Mouse (Mus musculus) neural tube, embryonic 12.5 days (tissue): ENCODE data around the gene Gm33543. TPM values are rescaled to one million over a fixed set of nuclear protein-coding genes. Genes with fewer than 3 reads are reported as not detected.

Source experiments
- ATAC-seq: fragments of 200-750 bp; cut with Nextera tagmentation; 2 replicates; pipeline ENCODE4 v1.8.0; 2017; ENCODE audit warnings: low read depth, mild to moderate bottlenecking, moderate TSS enrichment, moderate library complexity; ENCODE audit not compliant: low FRiP score
- H3K27ac ChIP-seq: fragments of 300-500 bp; sonication (generic); 2 replicates; pipeline ENCODE4 v1.5.1; 2016
- H3K27me3 ChIP-seq: fragments of 300-500 bp; sonication (generic); replicated peaks from 2 replicates; pipeline ENCODE4 v1.6.1; 2016; ENCODE audit warnings: mild to moderate bottlenecking
- H3K36me3 ChIP-seq: fragments of 300-500 bp; sonication (generic); 2 replicates; pipeline ENCODE4 v1.6.1; 2016; ENCODE audit warnings: mild to moderate bottlenecking
- H3K4me1 ChIP-seq: fragments of 300-500 bp; sonication (generic); 2 replicates; pipeline ENCODE4 v1.6.1; 2016
- H3K4me2 ChIP-seq: fragments of 300-500 bp; sonication (generic); replicated peaks from 2 replicates; pipeline ENCODE4 v1.6.1; 2016; ENCODE audit warnings: mild to moderate bottlenecking
- H3K4me3 ChIP-seq: fragments of 300-500 bp; sonication (generic); 2 replicates; pipeline ENCODE4 v1.5.1; 2016
- H3K9ac ChIP-seq: fragments of 300-500 bp; sonication (generic); 2 replicates; pipeline ENCODE4 v1.6.1; 2016; ENCODE audit warnings: mild to moderate bottlenecking
- H3K9me3 ChIP-seq: fragments of 300-500 bp; sonication (generic); 2 replicates; pipeline ENCODE4 v1.6.1; 2016; ENCODE audit warnings: mild to moderate bottlenecking
- WGBS: fragments of 180-500 bp; shearing (Covaris S2); methylation state at CpG from one replicate; pipeline ENCODE4 v1.1.7; 2016; 5-methylcytosine and 5-hydroxymethylcytosine counted together
- polyA plus RNA-seq: library from polyadenylated mRNA; unstranded; fragments of >200 nt; fragmentation: Nextera tagmentation; extraction: Ambion mirVana; gene quantifications from 2 replicates; pipeline ENCODE4 v1.2.1, GENCODE M21; 2016

The Gm33543 gene
- polyA plus RNA-seq, 1 experiment from 2014 or later = not detected

GRCm38 (mm10) chr10:95858164-95858563 lies 15.4 kb upstream of the Gm33543 start:
- ATAC-seq = no peak
- Histone ChIP-seq H3K9me3 (no peaks in the 10 kb centered on the region), H3K4me2 (no peak overlapping the region), H3K36me3 (no peaks in the 10 kb centered on the region), H3K27ac (no peak overlapping the region), H3K4me3 (no peak overlapping the region), H3K9ac (no peak overlapping the region), H3K4me1 (no peaks in the 10 kb centered on the region), H3K27me3 (no peaks in the 10 kb centered on the region)
- 41% methylated on average over 2 of the region's 2 CpGs for WGBS

DNA sequence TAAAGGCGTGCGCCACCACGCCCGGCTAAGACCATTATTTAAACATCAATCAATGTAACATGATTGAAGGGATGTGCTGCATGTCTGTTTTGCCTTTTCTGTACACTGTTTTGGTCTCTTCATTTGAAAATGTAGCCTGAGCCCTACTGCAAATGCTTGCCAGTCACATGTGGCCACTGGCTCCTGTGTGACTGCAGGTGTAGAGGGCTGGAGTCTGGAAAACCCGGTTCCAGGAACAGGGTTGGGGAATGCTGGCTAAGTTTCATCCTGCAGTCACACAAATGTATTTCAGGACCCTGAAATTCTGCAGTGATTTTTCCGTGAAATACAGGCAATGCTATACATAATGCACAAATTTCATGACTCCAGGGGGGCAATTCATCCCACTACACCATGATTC lies 12.7 kb upstream of the Gm33543 start:
- Histone ChIP-seq H3K4me1 (no peaks in the 10 kb centered on the region), H3K9me3 (no peaks in the 10 kb centered on the region), H3K4me3 (no peak overlapping the region), H3K4me2 (no peak overlapping the region), H3K27ac (no peak overlapping the region), H3K27me3 (no peaks in the 10 kb centered on the region), H3K36me3 (no peaks in the 10 kb centered on the region), H3K9ac (no peak overlapping the region)
- ATAC-seq = no peak
- 86% methylated on average over 6 of the region's 6 CpGs for WGBS

DNA sequence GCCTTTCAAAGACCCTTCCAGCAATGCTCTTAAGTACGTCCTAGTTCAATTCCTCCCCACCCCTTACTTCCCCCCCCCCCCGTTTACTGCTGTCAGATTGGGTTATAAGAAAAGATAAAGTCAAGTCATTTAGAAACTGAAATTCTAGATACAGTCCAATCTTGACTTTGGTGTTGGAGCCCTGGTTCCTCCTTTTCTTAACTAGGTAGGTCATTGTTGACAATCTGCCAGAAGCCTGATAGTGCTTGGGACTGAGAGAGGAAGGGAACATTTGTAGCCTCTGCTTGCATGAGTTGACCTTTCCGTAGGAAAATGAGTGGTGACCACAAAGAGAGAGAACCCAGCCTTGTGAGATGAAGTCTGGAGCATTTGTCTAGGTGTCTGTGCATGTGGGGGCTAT lies 7.8 kb upstream of the Gm33543 start:
- no peak overlapping the region for H3K4me2 ChIP-seq
- no peak overlapping the region for H3K27ac ChIP-seq
- no peaks in the 10 kb centered on the region for H3K36me3 ChIP-seq
- no peaks in the 10 kb centered on the region for H3K9me3 ChIP-seq
- ATAC-seq = no peak
- no peak overlapping the region for H3K9ac ChIP-seq
- 87% methylated on average over 3 of the region's 3 CpGs for WGBS
- no peaks in the 10 kb centered on the region for H3K4me1 ChIP-seq
- no peaks in the 10 kb centered on the region for H3K27me3 ChIP-seq
- H3K4me3 ChIP-seq = no peak overlapping the region

GRCm38 (mm10) chr10:95846739-95847138 lies 4.0 kb upstream of the Gm33543 start:
- ATAC-seq = no peak
- no peak overlapping the region for H3K27ac ChIP-seq
- no peaks in the 10 kb centered on the region for H3K36me3 ChIP-seq
- H3K4me1 ChIP-seq = no peaks in the 10 kb centered on the region
- no peak overlapping the region for H3K9ac ChIP-seq
- H3K9me3 ChIP-seq = no peaks in the 10 kb centered on the region
- no peak overlapping the region for H3K4me3 ChIP-seq
- no peak overlapping the region for H3K4me2 ChIP-seq
- 85% methylated on average over 3 of the region's 3 CpGs for WGBS
- H3K27me3 ChIP-seq = no peaks in the 10 kb centered on the region

DNA sequence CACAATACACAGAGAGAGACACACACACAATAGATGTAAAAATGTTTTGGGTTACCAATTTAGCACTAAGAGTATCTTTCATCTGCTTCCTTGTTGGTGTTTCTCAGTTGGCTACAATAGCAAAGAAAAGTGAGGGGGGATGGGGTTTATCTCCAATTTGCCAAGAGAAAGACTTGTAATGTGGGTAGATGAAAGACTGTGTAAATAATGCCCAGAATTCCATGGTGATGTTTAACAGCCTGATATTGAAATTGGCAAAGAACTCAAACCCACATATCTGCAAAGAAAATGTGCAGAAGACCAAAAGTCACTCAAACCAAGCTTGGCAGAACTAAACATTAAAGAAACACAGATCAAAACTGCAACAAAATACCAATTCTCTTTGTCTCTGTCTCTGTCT lies 3.6 kb upstream of the Gm33543 start:
- H3K36me3 ChIP-seq = no peaks in the 10 kb centered on the region
- H3K27ac ChIP-seq = no peak overlapping the region
- H3K9ac ChIP-seq = no peak overlapping the region
- no peaks in the 10 kb centered on the region for H3K27me3 ChIP-seq
- H3K4me1 ChIP-seq = no peaks in the 10 kb centered on the region
- H3K4me3 ChIP-seq = no peak overlapping the region
- no peak for ATAC-seq
- no peaks in the 10 kb centered on the region for H3K9me3 ChIP-seq
- no peak overlapping the region for H3K4me2 ChIP-seq

GRCm38 (mm10) chr10:95843878-95844277 lies 1.1 kb upstream of the Gm33543 start:
- Histone ChIP-seq H3K36me3 (no peaks in the 10 kb centered on the region), H3K27ac (no peak overlapping the region), H3K27me3 (no peaks in the 10 kb centered on the region), H3K4me2 (no peak overlapping the region), H3K9me3 (no peaks in the 10 kb centered on the region), H3K4me1 (no peaks in the 10 kb centered on the region), H3K4me3 (no peak overlapping the region), H3K9ac (no peak overlapping the region)
- no peak for ATAC-seq
- WGBS = 84% methylated on average over 1 of the region's 1 CpGs

DNA sequence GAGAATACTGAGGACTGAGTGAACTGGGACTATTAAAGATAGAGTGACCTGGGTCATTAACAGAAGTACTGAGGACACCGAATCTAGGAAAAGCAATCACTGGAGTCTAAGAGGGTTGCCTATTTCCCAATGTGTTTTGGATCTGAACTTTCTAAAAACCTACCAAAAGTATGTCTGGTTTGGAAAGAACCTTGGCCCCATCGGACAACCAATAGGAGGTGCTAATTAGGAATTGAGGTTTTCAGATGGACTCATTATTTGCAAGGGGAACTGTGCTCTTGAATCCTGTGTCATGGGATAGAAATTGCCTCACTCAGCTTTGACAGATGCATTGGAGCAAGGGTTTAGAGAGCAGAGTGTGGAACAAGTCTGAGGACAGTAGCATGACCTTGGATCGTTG lies 1.5 kb downstream of the Gm33543 start:
- no peaks in the 10 kb centered on the region for H3K36me3 ChIP-seq
- no peak for ATAC-seq
- no peaks in the 10 kb centered on the region for H3K4me1 ChIP-seq
- no peak overlapping the region for H3K27ac ChIP-seq
- no peak overlapping the region for H3K4me2 ChIP-seq
- no peak overlapping the region for H3K9ac ChIP-seq
- no peaks in the 10 kb centered on the region for H3K27me3 ChIP-seq
- no peak overlapping the region for H3K4me3 ChIP-seq
- 95% methylated on average over 3 of the region's 3 CpGs for WGBS
- no peaks in the 10 kb centered on the region for H3K9me3 ChIP-seq

DNA sequence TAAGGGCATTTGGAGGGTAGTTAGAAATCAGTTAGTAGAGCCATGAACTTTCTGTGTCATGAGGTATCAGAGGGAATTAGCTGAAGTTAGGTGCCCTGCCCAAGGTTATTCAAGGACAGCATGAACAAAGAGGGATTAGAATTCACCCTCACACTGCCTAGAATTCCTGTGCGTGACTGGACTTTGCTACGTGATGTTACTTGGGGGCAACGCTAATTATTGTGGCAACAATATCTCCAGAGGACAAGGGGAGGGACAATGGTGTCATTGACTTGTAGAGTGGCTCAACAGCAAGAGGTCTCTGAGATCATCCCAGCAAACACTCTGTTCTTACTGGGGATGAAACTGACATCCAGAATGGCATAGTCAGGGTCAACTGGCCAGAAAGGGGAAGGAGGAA lies 2.9 kb downstream of the Gm33543 start:
- no peak for ATAC-seq
- no peak overlapping the region for H3K27ac ChIP-seq
- 73% methylated on average over 3 of the region's 3 CpGs for WGBS

DNA sequence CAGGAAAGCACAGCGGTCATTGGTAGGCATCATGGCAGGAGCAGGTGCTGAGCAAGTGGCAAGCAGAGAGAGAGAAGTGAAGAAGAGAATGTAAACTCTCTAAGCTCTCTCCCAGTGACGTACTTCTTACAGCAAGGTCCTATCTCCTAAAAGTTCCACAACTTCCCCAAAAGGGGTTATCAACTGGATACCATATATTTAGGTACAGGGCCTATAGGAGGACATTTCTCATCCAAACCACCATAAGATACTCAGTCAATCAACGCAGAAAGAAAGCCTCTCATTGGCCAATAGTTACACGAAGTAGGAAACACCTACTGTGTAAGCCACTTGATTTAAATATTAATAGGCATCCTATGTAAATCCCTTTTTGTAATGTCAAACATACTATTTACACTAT lies 3.7 kb downstream of the Gm33543 start:
- Histone ChIP-seq H3K4me3 (no peak overlapping the region), H3K27ac (no peak overlapping the region), H3K4me1 (no peaks in the 10 kb centered on the region), H3K36me3 (no peaks in the 10 kb centered on the region), H3K27me3 (no peaks in the 10 kb centered on the region), H3K9ac (no peak overlapping the region), H3K4me2 (no peak overlapping the region), H3K9me3 (no peaks in the 10 kb centered on the region)
- ATAC-seq = no peak
- WGBS = 88% methylated on average over 4 of the region's 4 CpGs

More for the DNA sequence above, 2.9 kb downstream of the Gm33543 start:
- Histone ChIP-seq H3K4me3 (no peak overlapping the region), H3K9me3 (no peaks in the 10 kb centered on the region), H3K4me1 (no peaks in the 10 kb centered on the region), H3K36me3 (no peaks in the 10 kb centered on the region), H3K4me2 (no peak overlapping the region), H3K9ac (no peak overlapping the region), H3K27me3 (no peaks in the 10 kb centered on the region)

DNA sequence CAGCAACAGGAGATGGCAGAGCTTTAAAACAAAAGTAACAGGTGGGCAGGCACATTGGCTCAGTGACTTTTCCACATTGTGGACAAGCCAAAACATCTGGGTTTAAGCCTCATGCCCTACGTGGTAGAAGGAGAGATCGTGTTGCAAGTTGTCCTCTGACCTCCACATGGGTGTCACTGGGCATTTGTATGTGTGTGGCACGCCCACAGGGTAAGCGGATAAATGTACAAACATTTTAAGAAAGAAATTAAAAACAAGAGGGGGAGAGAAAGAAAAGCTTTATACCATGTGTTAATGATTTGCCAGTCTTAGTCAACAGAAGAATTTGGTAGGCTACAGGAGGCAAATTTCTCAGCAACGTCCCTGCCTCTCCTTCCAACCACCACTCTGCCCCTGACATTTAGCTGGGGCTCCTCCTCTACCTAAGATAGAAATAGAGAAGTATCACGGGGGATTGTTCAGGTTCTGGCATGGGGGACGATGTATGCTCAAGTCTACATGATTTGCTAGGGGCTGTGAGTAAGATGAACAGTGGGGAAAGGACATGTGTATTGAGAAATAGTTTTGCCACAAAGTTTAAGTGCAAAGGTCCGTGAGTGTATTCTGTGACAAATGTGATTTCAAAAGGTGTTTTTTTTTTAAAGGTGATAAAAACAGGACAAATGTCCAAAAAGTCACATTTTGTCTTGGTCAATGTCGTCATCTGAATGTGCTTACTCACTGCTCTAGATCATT lies 6.0 kb downstream of the Gm33543 start:
- ATAC-seq = no peak
- H3K4me1 ChIP-seq = no peaks in the 10 kb centered on the region
- no peaks in the 10 kb centered on the region for H3K36me3 ChIP-seq
- no peaks in the 10 kb centered on the region for H3K27me3 ChIP-seq
- no peak overlapping the region for H3K4me3 ChIP-seq
- H3K9me3 ChIP-seq = no peaks in the 10 kb centered on the region
- no peak overlapping the region for H3K27ac ChIP-seq
- WGBS = 79% methylated on average over 9 of the region's 9 CpGs
- H3K4me2 ChIP-seq = no peak overlapping the region
- no peak overlapping the region for H3K9ac ChIP-seq

DNA sequence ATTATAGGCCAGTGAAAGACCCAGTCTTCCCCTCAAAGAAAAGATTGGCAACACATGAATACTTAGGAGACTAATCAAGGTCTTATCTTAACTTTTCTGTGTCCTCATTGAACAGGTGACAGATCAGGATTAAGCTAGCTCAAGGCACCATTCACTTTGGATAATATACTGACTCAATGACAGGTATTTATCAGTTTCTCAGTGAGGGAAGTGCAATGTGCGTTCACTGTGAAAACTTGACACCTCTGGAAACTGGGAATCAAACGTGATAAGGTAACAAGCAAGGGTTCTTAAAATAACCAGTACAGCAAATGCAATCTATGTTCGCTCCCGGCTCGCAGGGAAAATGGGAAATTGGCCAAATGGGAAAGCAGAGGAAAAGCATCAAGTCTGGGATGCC lies 11.8 kb downstream of the Gm33543 start:
- 88% methylated on average over 5 of the region's 5 CpGs for WGBS
- H3K4me1 ChIP-seq = no peaks in the 10 kb centered on the region

DNA sequence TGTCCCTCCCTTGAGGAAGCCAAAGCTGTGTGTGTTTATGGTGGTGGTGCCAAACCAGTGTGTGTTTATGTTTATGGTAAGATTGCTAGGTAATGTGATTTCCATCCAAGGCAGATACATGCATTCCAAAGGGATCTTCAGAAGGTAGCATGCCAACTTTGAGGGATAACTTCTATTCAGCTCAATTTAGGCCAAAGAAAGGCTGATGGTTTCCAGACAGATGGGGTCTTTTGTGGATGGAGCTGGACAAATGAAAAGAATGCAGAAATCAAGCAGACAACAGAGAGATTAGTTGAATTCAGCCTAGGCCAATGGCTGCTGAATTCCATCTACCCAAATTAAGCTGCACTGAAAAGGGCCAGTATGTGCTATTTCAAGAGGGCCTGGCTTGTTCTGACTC lies 13.3 kb downstream of the Gm33543 start:
- H3K9me3 ChIP-seq = no peaks in the 10 kb centered on the region
- no peaks in the 10 kb centered on the region for H3K27me3 ChIP-seq
- ATAC-seq = no peak
- H3K4me3 ChIP-seq = no peak overlapping the region
- no peaks in the 10 kb centered on the region for H3K36me3 ChIP-seq
- 0 out of 2 replicates have a peak, but pooled peaks cover 4% of the 10 kb centered on the region for H3K4me1 ChIP-seq
- H3K9ac ChIP-seq = no peak overlapping the region
- H3K27ac ChIP-seq = no peak overlapping the region
- no peak overlapping the region for H3K4me2 ChIP-seq

More for the DNA sequence above, 11.8 kb downstream of the Gm33543 start:
- H3K9ac ChIP-seq = no peak overlapping the region
- no peak overlapping the region for H3K27ac ChIP-seq
- no peak for ATAC-seq
- H3K4me3 ChIP-seq = no peak overlapping the region
- H3K4me2 ChIP-seq = no peak overlapping the region
- no peaks in the 10 kb centered on the region for H3K9me3 ChIP-seq
- H3K36me3 ChIP-seq = no peaks in the 10 kb centered on the region
- no peaks in the 10 kb centered on the region for H3K27me3 ChIP-seq

GRCm38 (mm10) chr10:95828374-95828773 lies 14.4 kb downstream of the Gm33543 start:
- WGBS = 85% methylated on average over 5 of the region's 5 CpGs
- ATAC-seq = no peak

More at GRCm38 (mm10) chr10:95828374-95828773, 14.4 kb downstream of the Gm33543 start:
- Histone ChIP-seq H3K27ac (no peak overlapping the region), H3K9me3 (no peaks in the 10 kb centered on the region), H3K36me3 (no peaks in the 10 kb centered on the region), H3K4me1 (0 out of 2 replicates have a peak, but pooled peaks cover 4% of the 10 kb centered on the region), H3K27me3 (no peaks in the 10 kb centered on the region), H3K4me2 (no peak overlapping the region), H3K4me3 (no peak overlapping the region), H3K9ac (no peak overlapping the region)
